Mouse (Mus musculus): ENCODE measurements at regions not wholly inside any gene's neighbourhood (a gene's known extent, or its start where the extent isn't known, plus 50 kb on each side); places are given as distances from the start of the nearest gene placed in this dataset.

DNA sequence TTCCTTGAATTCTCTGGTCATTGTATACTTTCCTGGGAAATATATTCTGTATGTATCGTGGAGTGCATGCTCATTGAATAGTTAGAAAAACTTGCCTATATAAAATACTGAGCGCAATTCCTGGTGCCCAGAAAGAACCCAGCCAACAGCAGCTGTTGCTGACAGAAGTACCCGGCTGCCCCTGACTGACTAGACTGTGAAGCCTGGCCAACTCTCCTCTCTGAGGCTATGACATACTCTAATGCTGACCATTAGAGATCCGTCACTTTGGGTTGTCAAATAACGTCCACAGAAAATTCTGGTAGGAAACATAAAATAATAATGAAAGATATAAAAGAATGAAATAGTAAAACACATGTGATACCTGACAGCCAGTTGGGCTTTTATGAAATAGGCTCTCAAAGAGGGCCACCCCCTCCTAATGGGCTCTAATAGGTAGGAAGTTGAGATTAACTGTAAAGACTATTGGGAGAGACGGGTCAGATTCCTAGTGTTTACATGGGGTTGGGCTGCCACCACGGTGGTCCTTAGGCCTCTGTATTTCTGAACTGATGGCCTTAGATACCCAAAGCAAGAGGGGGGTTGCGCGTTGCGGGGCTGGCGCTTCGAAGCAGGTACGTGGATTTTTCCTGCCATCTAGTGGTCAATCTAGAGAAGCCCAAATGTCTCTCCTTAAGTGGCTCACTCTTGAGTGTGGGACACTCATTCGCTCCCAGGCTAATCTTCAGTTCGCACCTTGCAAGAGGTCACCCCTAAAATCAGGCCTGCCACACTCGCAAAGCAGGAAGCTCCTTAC lies 53.0 kb upstream of the Mon1b start:
- 36% methylated on average over 16 of the region's 16 CpGs for WGBS
- no peak overlapping the region for H3K4me3 ChIP-seq (ENCODE audit: insufficient read depth, low read depth, low read length)
- no peak overlapping the region for H3K27ac ChIP-seq (ENCODE audit: insufficient read depth, low read depth, low read length)
- peak; percentile 77; the same call in 1 of the 2 replicates for TF ChIP-seq CTCF (IDR thresholded peaks at IDR 0.05; ENCODE audit: insufficient read depth, low read depth, low read length)
- no peak for TF ChIP-seq POLR2A (IDR thresholded peaks at IDR 0.05; ENCODE audit: insufficient read depth, low read depth, low read length)
- H3K4me1 ChIP-seq (ENCODE audit: control insufficient read depth, insufficient read depth, low read length) = 0 out of 2 replicates have a peak, but pooled peaks cover 5% of the 10 kb centered on the region

DNA sequence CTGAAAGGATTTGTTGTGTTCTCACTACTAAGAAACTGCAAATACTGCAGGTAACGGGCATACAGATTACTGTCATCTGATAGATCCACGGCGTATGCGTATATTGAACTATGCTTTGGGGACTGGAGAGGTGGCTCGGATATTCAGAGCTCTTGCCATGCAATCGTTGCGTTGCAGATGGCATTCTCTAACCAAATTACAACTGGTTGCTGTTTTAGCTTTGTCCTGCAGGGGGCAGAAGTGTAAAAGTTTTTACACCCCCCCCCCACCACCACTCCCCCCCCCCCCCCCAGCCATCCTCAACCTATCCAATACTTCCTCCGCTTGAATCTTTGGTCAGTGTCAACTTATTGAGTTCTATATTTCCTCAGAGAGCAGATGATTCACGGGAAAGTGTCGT lies 51.6 kb upstream of the Mon1b start:
- 0 out of 2 replicates have a peak, but pooled peaks cover 5% of the 10 kb centered on the region for H3K4me1 ChIP-seq (ENCODE audit: control insufficient read depth, insufficient read depth, low read length)
- 81% methylated on average over 10 of the region's 10 CpGs for whole genome bisulfite sequencing
- TF ChIP-seq POLR2A (IDR thresholded peaks at IDR 0.05; ENCODE audit: insufficient read depth, low read depth, low read length) (no peak), CTCF (IDR thresholded peaks at IDR 0.05; ENCODE audit: insufficient read depth, low read depth, low read length) (no peak)

More for the DNA sequence above, 51.6 kb upstream of the Mon1b start:
- Histone ChIP-seq H3K4me3 (ENCODE audit: insufficient read depth, low read depth, low read length) (no peak overlapping the region), H3K27ac (ENCODE audit: insufficient read depth, low read depth, low read length) (no peak overlapping the region)
